Mouse (Mus musculus): ENCODE measurements around the gene Katnal1. TPM values are rescaled to one million over a fixed set of nuclear protein-coding genes. Genes with fewer than 3 reads are reported as not detected.

The Katnal1 gene
- polyA plus RNA-seq (2012; rRNA removed; ENCODE audit: low replicate concordance) = 0.69 and 0.97 TPM in 2 replicates

DNA sequence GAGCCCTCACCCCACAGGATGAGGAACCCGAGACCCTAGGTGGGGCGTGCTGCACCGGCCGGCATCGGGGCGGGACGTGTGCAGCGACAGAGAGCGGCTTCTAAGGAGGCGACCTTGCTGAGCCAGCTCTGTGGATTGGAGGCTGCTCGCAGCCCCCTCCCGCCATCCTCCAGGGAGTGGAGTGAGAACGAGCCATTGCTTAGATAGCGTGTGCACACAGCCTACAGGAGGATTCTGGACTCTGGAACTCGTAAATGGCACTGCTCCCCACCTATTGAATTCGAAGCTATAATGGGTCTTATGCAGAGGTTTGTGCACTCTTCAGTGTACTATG lies at the start of gene Katnal1:
TSS of gene Katnal1 (minus strand) at position 205 of the 334 bp plus-strand sequence.

Other genes with a start within 250 kb of the Katnal1 start
- gene Gm42791, start 65.8 kb upstream of the Katnal1 start, polyA plus RNA-seq (2012; rRNA removed; ENCODE audit: low replicate concordance) = not detected in 2 replicates

Measured in duodenum, adult 2 months (tissue).